Mouse (Mus musculus) testis, adult 10 weeks (tissue): ENCODE results near the gene Csk. TPM values are rescaled to one million over a fixed set of nuclear protein-coding genes. Genes with fewer than 3 reads are reported as not detected.

Experiments
- polyA plus RNA-seq: library from polyadenylated mRNA; stranded (reverse); fragments of 350-450 nt; fragmentation: Illumina TruSeq; extraction: RNeasy Lipid Tissue Mini Kit (QIAGEN cat#74804); gene quantifications from one replicate; pipeline ENCODE4 v1.2.3, GENCODE M21; 2014; ENCODE audit warnings: low read depth, low replicate concordance

Gene Csk
- polyA plus RNA-seq, result 1.2 TPM

DNA sequence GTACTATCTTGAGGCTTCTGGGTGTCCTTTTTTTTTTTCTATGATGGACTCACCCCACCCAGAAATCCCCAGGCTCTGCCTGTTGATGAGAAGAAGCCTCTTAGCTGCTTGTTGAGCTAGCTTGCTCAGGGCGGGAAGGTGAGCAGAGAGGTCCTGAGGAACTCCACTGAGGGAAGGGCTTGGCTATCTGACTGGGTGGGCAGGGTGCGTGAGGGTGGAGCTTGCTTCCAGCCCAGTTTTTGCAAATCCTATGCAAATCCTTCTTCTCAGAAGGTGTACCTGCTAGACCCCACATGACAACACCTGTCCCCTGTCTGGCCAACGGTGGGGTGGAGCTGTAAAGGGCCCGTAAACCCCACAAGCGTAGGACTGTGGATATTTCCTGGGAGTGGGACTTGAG is at the start of gene Csk:
TSS of gene Csk (minus strand) at position 349 of the 400 bp plus-strand sequence.

GRCm38 (mm10) chr9:57687751-57688150 is 34.3 kb upstream of the Csk start, which contains the start of gene Cyp1a1:
Gene Cyp1a1, plus strand, starts transcription at chr9:57687928.

DNA sequence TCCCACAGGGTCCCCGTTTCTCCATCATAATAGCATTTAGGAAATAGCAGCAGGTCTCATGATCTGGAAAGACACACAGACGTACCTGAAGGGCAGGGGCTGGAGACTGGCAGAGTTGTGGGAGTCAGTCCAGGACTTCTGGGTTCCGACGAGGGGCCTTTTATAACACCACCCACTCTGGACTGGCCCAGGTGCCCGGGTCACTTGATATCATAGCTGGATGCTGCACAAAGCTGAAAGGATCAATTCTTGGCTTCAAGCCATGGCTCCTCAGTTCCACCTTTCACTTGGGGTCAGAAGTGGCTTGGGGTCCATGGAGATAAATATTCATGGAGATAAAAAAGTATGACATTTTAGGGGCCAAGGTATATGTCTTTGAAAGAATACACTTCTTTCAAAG is 30.1 kb upstream of the Csk start, which contains the start of gene Cyp1a2:
TSS of gene Cyp1a2 (minus strand) at position 184 of the 400 bp plus-strand sequence.

DNA sequence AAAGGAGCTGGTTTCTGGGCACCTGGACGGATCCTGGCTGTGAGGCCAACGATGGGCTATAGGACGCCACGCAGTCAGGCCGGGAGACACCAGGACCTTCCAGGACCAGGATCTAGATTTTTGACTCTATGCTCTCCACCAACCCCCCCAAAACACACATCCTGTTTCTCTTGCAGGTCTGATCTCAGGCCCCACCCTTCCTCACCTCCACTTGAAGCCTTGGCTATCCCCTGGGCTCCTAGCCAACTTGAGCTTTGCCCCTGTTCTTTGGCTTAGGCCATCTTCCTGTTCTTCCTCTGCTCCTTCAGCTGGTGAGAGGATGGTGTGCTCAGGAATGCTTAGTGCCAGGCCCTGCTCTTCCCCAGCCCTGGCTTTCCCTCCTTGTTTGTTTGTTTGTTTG is 32.8 kb downstream of the Csk start, which contains the start of gene Lman1l:
TSS of gene Lman1l (minus strand) at position 101 of the 400 bp plus-strand sequence.

GRCm38 (mm10) chr9:57606139-57606851 is 47.1 kb downstream of the Csk start, which contains the start of gene Cplx3:
Gene Cplx3, minus strand, starts transcription at chr9:57606281.

GRCm38 (mm10) chr9:57589224-57590126 is 64.0 kb downstream of the Csk start, which contains the start of gene Ulk3:
Gene Ulk3, plus strand, starts transcription at chr9:57589452.

Other genes with a start within 250 kb of the Csk start
- gene Ppcdc, start 213.5 kb downstream of the Csk start, polyA plus RNA-seq, result 5.7 TPM
- gene Scamp5, start 185.6 kb downstream of the Csk start, polyA plus RNA-seq, result 1.2 TPM
- gene Rpp25, start 149.6 kb downstream of the Csk start, polyA plus RNA-seq, result 0.14 TPM
- gene Cox5a, start 132.4 kb downstream of the Csk start, polyA plus RNA-seq, result 491 TPM
- 3.2 TPM for gene Fam219b, start 116.1 kb downstream of the Csk start, polyA plus RNA-seq
- gene Mpi, start 100.9 kb downstream of the Csk start, polyA plus RNA-seq, result 102 TPM
- 26.7 TPM for gene Scamp2, start 92.7 kb downstream of the Csk start, polyA plus RNA-seq
- 1.7 TPM for gene Ulk3, start 64.2 kb downstream of the Csk start, polyA plus RNA-seq
- gene Cplx3, start 47.4 kb downstream of the Csk start, polyA plus RNA-seq, result not detected
- not detected for gene Lman1l, start 32.9 kb downstream of the Csk start, polyA plus RNA-seq
- gene Cyp1a2, start 30.1 kb upstream of the Csk start, polyA plus RNA-seq, result 0.10 TPM
- not detected for gene Cyp1a1, start 34.3 kb upstream of the Csk start, polyA plus RNA-seq
- gene Edc3, start 54.9 kb upstream of the Csk start, polyA plus RNA-seq, result 3.5 TPM
- 98.7 TPM for gene Clk3, start 112.2 kb upstream of the Csk start, polyA plus RNA-seq
- gene Arid3b, start 183.2 kb upstream of the Csk start, polyA plus RNA-seq, result 14.5 TPM